Mouse (Mus musculus): ENCODE data around the gene Gm8180. TPM values are rescaled to one million over a fixed set of nuclear protein-coding genes. Genes with fewer than 3 reads are reported as not detected.

Gene Gm8180
- polyA plus RNA-seq (2014; fragmentation: Illumina TruSeq; extraction: RNeasy Lipid Tissue Mini Kit (QIAGEN cat#74804); ENCODE audit: low read depth, low replicate concordance) = not detected

DNA sequence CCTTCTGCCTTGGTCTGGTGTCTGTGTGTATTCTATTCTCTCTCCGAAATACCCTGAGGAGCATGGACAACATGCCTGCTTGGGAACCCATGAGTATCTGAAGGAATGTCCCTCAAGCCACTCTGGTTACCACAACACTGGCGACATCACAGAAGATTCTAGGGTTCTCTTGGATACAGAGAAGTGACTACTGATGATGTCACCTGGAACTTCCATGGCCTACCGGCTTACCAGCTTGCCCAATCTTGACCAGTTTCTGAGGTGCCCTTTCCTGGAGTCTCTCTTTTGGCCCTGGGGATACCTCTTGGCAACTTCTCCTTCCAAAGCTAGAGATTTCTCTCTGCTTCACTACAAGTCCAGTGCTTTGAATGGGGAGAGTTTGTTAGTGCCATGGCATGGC is at the start of gene Gm8180:
Gene Gm8180 (minus strand): TSS at position 101 of the 400 bp plus-strand sequence.

DNA sequence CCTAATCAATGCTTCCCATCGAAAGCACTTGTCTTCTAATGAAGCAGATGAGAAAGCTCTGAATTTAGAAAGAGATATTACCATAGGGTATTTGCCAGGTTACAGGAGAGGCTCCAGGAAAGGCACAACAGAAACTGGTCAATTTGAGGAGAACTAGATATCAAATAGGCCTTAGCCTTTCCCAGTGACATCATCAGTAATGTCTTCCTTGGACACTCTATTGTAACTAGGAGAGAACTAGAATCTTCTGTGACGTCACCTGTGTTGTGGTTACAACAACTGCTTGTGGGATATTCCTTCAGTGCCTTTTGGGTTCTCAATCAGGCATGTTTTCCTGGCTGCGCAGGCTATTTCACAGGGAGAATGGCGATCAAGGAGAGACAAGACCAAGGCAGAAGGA is 37.0 kb downstream of the Gm8180 start, which contains the start of gene Gm6526:
Gene Gm6526 (plus strand): TSS at position 301 of the 400 bp plus-strand sequence.

Other genes starting within 250 kb of the Gm8180 start
- gene Gm5799, start 241.2 kb downstream of the Gm8180 start, polyA plus RNA-seq (2014; fragmentation: Illumina TruSeq; extraction: RNeasy Lipid Tissue Mini Kit (QIAGEN cat#74804); ENCODE audit: low read depth, low replicate concordance) = not detected
- gene Gm17654, start 205.6 kb downstream of the Gm8180 start, polyA plus RNA-seq (2014; fragmentation: Illumina TruSeq; extraction: RNeasy Lipid Tissue Mini Kit (QIAGEN cat#74804); ENCODE audit: low read depth, low replicate concordance) = not detected
- not detected for gene Gm10375, start 176.7 kb downstream of the Gm8180 start, polyA plus RNA-seq (2014; fragmentation: Illumina TruSeq; extraction: RNeasy Lipid Tissue Mini Kit (QIAGEN cat#74804); ENCODE audit: low read depth, low replicate concordance)
- gene Gm8165, start 107.5 kb downstream of the Gm8180 start, polyA plus RNA-seq (2014; fragmentation: Illumina TruSeq; extraction: RNeasy Lipid Tissue Mini Kit (QIAGEN cat#74804); ENCODE audit: low read depth, low replicate concordance) = not detected
- gene Gm7324, start 86.9 kb downstream of the Gm8180 start, polyA plus RNA-seq (2014; fragmentation: Illumina TruSeq; extraction: RNeasy Lipid Tissue Mini Kit (QIAGEN cat#74804); ENCODE audit: low read depth, low replicate concordance) = 0.95 TPM
- not detected for gene Gm16506, start 57.3 kb downstream of the Gm8180 start, polyA plus RNA-seq (2014; fragmentation: Illumina TruSeq; extraction: RNeasy Lipid Tissue Mini Kit (QIAGEN cat#74804); ENCODE audit: low read depth, low replicate concordance)
- gene Gm6526, start 36.9 kb downstream of the Gm8180 start, polyA plus RNA-seq (2014; fragmentation: Illumina TruSeq; extraction: RNeasy Lipid Tissue Mini Kit (QIAGEN cat#74804); ENCODE audit: low read depth, low replicate concordance) = not detected
- not detected for gene Ear1, start 90.8 kb upstream of the Gm8180 start, polyA plus RNA-seq (2014; fragmentation: Illumina TruSeq; extraction: RNeasy Lipid Tissue Mini Kit (QIAGEN cat#74804); ENCODE audit: low read depth, low replicate concordance)
- gene Ear10, start 138.8 kb upstream of the Gm8180 start, polyA plus RNA-seq (2014; fragmentation: Illumina TruSeq; extraction: RNeasy Lipid Tissue Mini Kit (QIAGEN cat#74804); ENCODE audit: low read depth, low replicate concordance) = not detected
- 0.48 TPM for gene Gm8113, start 140.6 kb upstream of the Gm8180 start, polyA plus RNA-seq (2014; fragmentation: Illumina TruSeq; extraction: RNeasy Lipid Tissue Mini Kit (QIAGEN cat#74804); ENCODE audit: low read depth, low replicate concordance)
- not detected for gene Ang5, start 172.3 kb upstream of the Gm8180 start, polyA plus RNA-seq (2014; fragmentation: Illumina TruSeq; extraction: RNeasy Lipid Tissue Mini Kit (QIAGEN cat#74804); ENCODE audit: low read depth, low replicate concordance)
- gene Ang6, start 217.5 kb upstream of the Gm8180 start, polyA plus RNA-seq (2014; fragmentation: Illumina TruSeq; extraction: RNeasy Lipid Tissue Mini Kit (QIAGEN cat#74804); ENCODE audit: low read depth, low replicate concordance) = not detected